Mouse (Mus musculus) liver, embryonic 16.5 days (tissue): ENCODE results near the gene AI467606. TPM values are rescaled to one million over a fixed set of nuclear protein-coding genes. Genes with fewer than 3 reads are reported as not detected.

ENCODE experiments used
- ATAC-seq: fragments of 200-750 bp; cut with Nextera tagmentation; 2 replicates; pipeline ENCODE4 v1.8.0; 2017; ENCODE audit warnings: low read depth, mild to moderate bottlenecking, moderate number of reproducible peaks, moderate library complexity
- H3K27ac ChIP-seq: fragments of 300-500 bp; sonication (generic); 2 replicates; pipeline ENCODE4 v1.5.1; 2014; ENCODE audit warnings: mild to moderate bottlenecking, low read length
- H3K27me3 ChIP-seq: fragments of 300-500 bp; sonication (generic); 2 replicates; pipeline ENCODE4 v1.6.1; 2014; ENCODE audit warnings: low read depth, low read length, mixed read lengths; ENCODE audit not compliant: control insufficient read depth, insufficient read depth
- H3K36me3 ChIP-seq: fragments of 300-500 bp; sonication (generic); 2 replicates; pipeline ENCODE4 v1.6.1; 2014; ENCODE audit warnings: mild to moderate bottlenecking; ENCODE audit not compliant: control insufficient read depth, insufficient read depth
- H3K4me1 ChIP-seq: fragments of 300-500 bp; sonication (generic); 2 replicates; pipeline ENCODE4 v1.6.1; 2014; ENCODE audit warnings: low read depth, low read length, mixed read lengths; ENCODE audit not compliant: control insufficient read depth
- H3K4me2 ChIP-seq: fragments of 300-500 bp; sonication (generic); 2 replicates; pipeline ENCODE4 v1.6.1; 2014; ENCODE audit warnings: low read depth, low read length, mixed read lengths
- H3K4me3 ChIP-seq: fragments of 300-500 bp; sonication (generic); 2 replicates; pipeline ENCODE4 v1.5.1; 2014; ENCODE audit warnings: low read depth, mild to moderate bottlenecking, low read length
- H3K9ac ChIP-seq: fragments of 300-500 bp; sonication (generic); 2 replicates; pipeline ENCODE4 v1.6.1; 2014; ENCODE audit warnings: low read depth, low read length
- H3K9me3 ChIP-seq: fragments of 300-500 bp; sonication (generic); replicated peaks from 2 replicates; pipeline ENCODE4 v1.6.1; 2016; ENCODE audit warnings: low read length; ENCODE audit not compliant: control insufficient read depth
- WGBS: fragments of 180-500 bp; shearing (Covaris S2); extraction: QIAGEN DNeasy Blood & Tissue Kit; methylation state at CpG from one replicate; pipeline ENCODE4 v1.1.7; 2014; ENCODE audit not compliant: insufficient replicate concordance; 5-methylcytosine and 5-hydroxymethylcytosine counted together
- polyA plus RNA-seq: library from polyadenylated mRNA; unstranded; fragments of >200 nt; fragmentation: Nextera tagmentation; extraction: Ambion mirVana; gene quantifications from 2 replicates; pipeline ENCODE4 v1.2.1, GENCODE M21; 2015

AI467606 gene
- 8.1 and 8.7 TPM in 2 replicates for polyA plus RNA-seq

- Histone ChIP-seq H3K27me3 (no peaks in the 10 kb centered on the region), H3K4me1 (peaks cover 52% of the 10 kb centered on the region), H3K27ac (peak within 1 kb of the TSS; percentile 88), H3K4me2 (peak within 1 kb of the TSS; percentile 75), H3K9ac (peak within 1 kb of the TSS; percentile 74), H3K36me3 (no peaks in the 10 kb centered on the region), H3K9me3 (no peaks in the 10 kb centered on the region), H3K4me3 (peak within 1 kb of the TSS; percentile 66)
- peak; percentile 85 for ATAC-seq
- WGBS = 13% methylated on average over 16 of the region's 16 CpGs
Observed at GRCm38 (mm10) chr7:127091114-127091896, at the start of gene AI467606. TSS of gene AI467606 (plus strand) at chr7:127091359.

DNA sequence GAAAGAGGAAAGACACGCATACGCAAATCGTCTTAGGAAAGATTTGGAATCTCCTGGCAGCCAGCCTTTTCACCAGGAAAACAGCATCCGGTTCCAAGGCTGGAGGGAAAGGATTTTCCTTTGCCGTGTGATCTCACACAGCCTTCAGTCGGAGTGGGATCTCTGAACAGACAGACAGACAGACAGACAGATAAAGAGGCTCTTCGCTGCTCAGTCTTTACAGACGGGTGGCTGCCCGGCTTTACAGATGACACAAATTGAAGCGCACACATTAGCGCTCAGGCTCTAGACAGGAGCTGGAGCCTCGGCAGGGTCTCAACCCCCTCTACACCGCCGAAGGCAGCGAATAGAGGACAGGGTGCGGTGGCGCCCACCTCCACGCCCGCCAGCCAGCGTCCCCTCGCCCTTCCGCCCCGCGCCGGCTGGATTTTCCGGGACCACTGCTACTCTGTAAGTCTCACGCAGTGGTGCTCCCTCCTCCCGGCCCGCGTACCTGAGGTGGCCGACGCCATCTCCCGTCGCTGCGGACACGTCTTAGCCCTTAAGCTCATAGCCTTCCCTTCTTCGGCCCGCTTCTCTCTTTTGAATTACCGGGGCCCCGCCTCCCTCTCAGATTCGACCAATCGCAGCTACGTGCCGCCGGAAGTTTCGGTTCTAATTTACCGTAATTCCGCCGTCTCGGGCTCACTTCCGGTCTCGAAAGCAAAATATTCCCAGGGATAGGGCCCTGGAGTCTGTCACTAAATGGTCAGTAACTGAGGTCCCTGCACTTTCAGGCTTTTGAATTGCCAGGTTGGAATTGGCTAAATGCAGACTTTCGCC, 49.1 kb upstream of the AI467606 start, which contains the start of gene Kif22:
Gene Kif22, minus strand, starts transcription at position 621 of the 822 bp plus-strand sequence.
- ATAC-seq = peak; percentile 93
- Histone ChIP-seq H3K4me1 (peaks cover 20% of the 10 kb centered on the region), H3K9ac (peak within 1 kb of the TSS; percentile 95), H3K4me3 (peak within 1 kb of the TSS; percentile 95), H3K27ac (peak within 1 kb of the TSS; percentile 82), H3K4me2 (peak within 1 kb of the TSS; percentile 81), H3K36me3 (peaks cover 21% of the 10 kb centered on the region), H3K9me3 (no peaks in the 10 kb centered on the region), H3K27me3 (no peaks in the 10 kb centered on the region)
- under 1% methylated on average over 53 of the region's 53 CpGs for WGBS

GRCm38 (mm10) chr7:127055026-127055585, 36.1 kb upstream of the AI467606 start:
- no peak for ATAC-seq
- WGBS = 58% methylated on average over 5 of the region's 5 CpGs
- Histone ChIP-seq H3K27ac (no peak overlapping the region), H3K36me3 (no peaks in the 10 kb centered on the region), H3K9me3 (no peaks in the 10 kb centered on the region), H3K27me3 (peaks cover 2% of the 10 kb centered on the region; the same call in 1 of the 2 replicates), H3K4me1 (no peaks in the 10 kb centered on the region), H3K4me3 (no peak overlapping the region), H3K9ac (no peak overlapping the region), H3K4me2 (no peak overlapping the region)

GRCm38 (mm10) chr7:127065538-127065937, 25.6 kb upstream of the AI467606 start:
- WGBS = 58% methylated on average over 6 of the region's 6 CpGs
- no peak for ATAC-seq
- H3K9ac ChIP-seq = no peak overlapping the region
- no peaks in the 10 kb centered on the region for H3K36me3 ChIP-seq
- H3K4me2 ChIP-seq = no peak overlapping the region
- H3K27me3 ChIP-seq = no peaks in the 10 kb centered on the region
- H3K4me1 ChIP-seq = no peaks in the 10 kb centered on the region; the same call in 1 of the 2 replicates
- no peak overlapping the region for H3K4me3 ChIP-seq
- no peaks in the 10 kb centered on the region for H3K9me3 ChIP-seq
- H3K27ac ChIP-seq = no peak overlapping the region

DNA sequence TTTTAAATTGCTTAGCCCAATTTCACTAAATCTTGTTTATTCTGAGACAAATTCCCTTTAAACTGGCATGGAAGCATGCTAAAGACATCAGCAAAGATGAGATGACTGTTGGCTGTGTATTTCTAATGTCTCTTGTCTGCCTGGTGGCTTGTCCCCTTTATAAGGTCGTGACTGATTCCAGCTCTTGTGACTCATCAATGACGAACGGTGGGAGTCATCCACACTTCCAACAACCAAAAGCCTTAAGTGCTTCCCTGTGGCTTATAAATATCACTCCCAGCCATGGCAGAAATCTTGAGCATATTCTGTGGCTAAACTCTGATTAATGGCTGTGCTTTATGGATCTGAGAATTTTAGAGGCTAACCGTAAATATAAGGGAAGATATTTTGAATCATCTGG, 24.8 kb upstream of the AI467606 start:
- Histone ChIP-seq H3K27me3 (no peaks in the 10 kb centered on the region), H3K4me2 (no peak overlapping the region), H3K9me3 (no peaks in the 10 kb centered on the region), H3K36me3 (no peaks in the 10 kb centered on the region), H3K27ac (no peak overlapping the region), H3K4me3 (no peak overlapping the region), H3K4me1 (no peaks in the 10 kb centered on the region; the same call in 1 of the 2 replicates), H3K9ac (no peak overlapping the region)
- no peak for ATAC-seq
- 69% methylated on average over 4 of the region's 4 CpGs for WGBS

- WGBS = 57% methylated on average over 4 of the region's 4 CpGs
- no peak overlapping the region for H3K27ac ChIP-seq
- no peaks in the 10 kb centered on the region for H3K9me3 ChIP-seq
- no peak overlapping the region for H3K9ac ChIP-seq
- H3K4me1 ChIP-seq = no peaks in the 10 kb centered on the region
- H3K4me2 ChIP-seq = no peak overlapping the region
- H3K4me3 ChIP-seq = no peak overlapping the region
- ATAC-seq = no peak
- H3K36me3 ChIP-seq = no peaks in the 10 kb centered on the region
- H3K27me3 ChIP-seq = no peaks in the 10 kb centered on the region
Observed at GRCm38 (mm10) chr7:127070871-127071413, 20.2 kb upstream of the AI467606 start.

DNA sequence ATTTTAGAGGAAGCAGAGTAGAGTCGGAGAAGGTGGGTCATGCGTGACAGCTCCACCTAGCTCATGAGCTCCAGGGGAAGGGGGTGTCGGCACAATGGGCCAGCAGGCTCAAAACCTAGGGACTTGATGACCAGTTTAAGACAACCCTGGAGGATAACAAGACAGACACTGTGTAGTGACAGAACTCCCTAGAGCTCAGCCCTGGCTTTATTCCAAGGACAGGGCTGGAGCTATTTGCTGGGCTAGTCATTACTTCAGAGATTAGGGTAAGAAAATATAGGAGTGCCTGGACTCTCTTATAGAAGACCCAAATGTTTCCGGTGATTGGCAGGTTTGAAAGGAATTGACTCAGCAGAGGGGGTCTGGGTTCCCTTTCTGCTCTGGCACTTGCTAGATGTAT, 17.9 kb upstream of the AI467606 start:
- ATAC-seq = no peak
- WGBS = 76% methylated on average over 4 of the region's 4 CpGs

GRCm38 (mm10) chr7:127076188-127076587, 15.0 kb upstream of the AI467606 start:
- Histone ChIP-seq H3K4me3 (no peak overlapping the region), H3K4me1 (no peaks in the 10 kb centered on the region), H3K36me3 (no peaks in the 10 kb centered on the region), H3K9me3 (no peaks in the 10 kb centered on the region), H3K27ac (no peak overlapping the region), H3K27me3 (no peaks in the 10 kb centered on the region), H3K4me2 (no peak overlapping the region), H3K9ac (no peak overlapping the region)
- 84% methylated on average over 5 of the region's 5 CpGs for WGBS
- ATAC-seq = no peak

More for the DNA sequence above, 17.9 kb upstream of the AI467606 start:
- no peaks in the 10 kb centered on the region for H3K27me3 ChIP-seq
- no peaks in the 10 kb centered on the region for H3K9me3 ChIP-seq
- no peak overlapping the region for H3K9ac ChIP-seq
- H3K4me2 ChIP-seq = no peak overlapping the region
- no peaks in the 10 kb centered on the region for H3K4me1 ChIP-seq
- H3K27ac ChIP-seq = no peak overlapping the region
- no peaks in the 10 kb centered on the region for H3K36me3 ChIP-seq
- H3K4me3 ChIP-seq = no peak overlapping the region
